Mouse (Mus musculus) erythroblast, adult 5-6 weeks (primary cell): ENCODE measurements around the gene Ahdc1. TPM values are rescaled to one million over a fixed set of nuclear protein-coding genes. Genes with fewer than 3 reads are reported as not detected.

ENCODE experiments used
- ATAC-seq: replicated peaks from 2 replicates; pipeline ENCODE4 v1.8.0; 2016; ENCODE audit warnings: moderate number of reproducible peaks, mild to moderate bottlenecking, moderate TSS enrichment, inconsistent platforms; ENCODE audit not compliant: poor library complexity, low FRiP score, severe bottlenecking
- total RNA-seq, 2 experiments: library from RNA; stranded (forward) in 1 of 2; stranded (reverse) in 1 of 2; fragments of 150-400 nt in 1 of 2; fragments of 200-764, 138-1000 nt in 1 of 2; gene quantifications; 2 replicates each; pipeline versions ENCODE4 v1.2.3 to v1.2.4; 2015 to 2017; ENCODE audit warnings: low replicate concordance in 2 of 2

The Ahdc1 gene
- total RNA-seq, 2 experiments from 2014 or later = 0.17 to 1.2 TPM

DNA sequence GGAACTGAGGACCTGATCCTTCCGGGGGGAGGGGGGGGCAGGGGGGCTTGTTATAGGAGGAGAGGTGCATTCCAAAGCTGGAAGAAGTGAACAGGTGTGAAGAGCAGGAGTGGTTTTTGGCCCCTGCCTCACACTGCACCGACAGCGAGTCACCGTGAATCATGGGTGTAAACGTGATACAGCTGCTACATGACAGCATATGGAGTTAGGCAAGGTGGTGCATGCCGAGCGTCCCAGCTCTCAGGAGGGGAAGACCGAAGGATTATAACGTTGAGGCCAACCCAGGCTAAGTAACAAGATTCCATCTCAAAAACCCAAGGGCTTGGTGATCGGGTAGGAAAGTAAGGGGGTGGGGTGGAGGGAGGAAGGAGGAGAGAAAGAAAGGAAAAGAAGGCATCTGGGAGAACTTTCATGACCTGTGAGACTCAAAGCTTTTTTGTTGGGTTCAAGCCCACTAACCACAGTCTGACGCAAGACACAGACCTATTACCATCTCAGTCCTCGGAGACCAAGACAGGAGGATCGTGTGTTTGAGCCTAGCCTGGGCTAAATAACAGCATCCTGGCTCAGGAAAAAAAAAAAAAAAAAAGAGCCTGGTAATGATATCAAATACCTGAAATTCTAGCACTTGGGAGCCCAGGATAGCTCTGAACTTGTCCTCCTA, 101.2 kb downstream of the Ahdc1 start:
- no peak for ATAC-seq

DNA sequence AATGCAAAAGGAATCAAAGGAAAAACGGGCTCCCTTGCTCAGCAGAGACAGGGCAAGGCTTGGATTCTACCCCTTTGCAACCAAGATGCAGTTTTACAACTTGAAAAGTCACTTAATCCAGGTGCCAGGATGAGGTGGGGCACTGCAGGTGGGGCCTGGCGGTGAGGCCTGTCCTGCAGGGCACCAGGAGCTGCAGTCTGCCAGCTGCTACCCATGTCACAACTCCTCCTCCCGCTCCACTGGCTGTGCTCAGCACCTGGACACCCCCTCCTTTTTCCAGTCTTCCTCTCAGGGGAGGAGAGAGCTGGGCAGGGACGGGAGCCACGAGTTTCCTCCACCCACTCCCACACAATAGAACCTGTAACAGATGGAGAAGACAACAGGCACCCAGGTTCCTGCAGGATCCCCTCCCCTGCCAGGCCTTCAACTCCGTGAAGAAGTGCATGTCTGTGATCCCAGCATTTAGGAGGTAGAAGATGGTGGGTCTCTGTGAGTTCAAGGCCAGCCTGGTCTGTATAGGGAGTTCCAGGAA, 102.4 kb downstream of the Ahdc1 start:
- ATAC-seq = no peak

DNA sequence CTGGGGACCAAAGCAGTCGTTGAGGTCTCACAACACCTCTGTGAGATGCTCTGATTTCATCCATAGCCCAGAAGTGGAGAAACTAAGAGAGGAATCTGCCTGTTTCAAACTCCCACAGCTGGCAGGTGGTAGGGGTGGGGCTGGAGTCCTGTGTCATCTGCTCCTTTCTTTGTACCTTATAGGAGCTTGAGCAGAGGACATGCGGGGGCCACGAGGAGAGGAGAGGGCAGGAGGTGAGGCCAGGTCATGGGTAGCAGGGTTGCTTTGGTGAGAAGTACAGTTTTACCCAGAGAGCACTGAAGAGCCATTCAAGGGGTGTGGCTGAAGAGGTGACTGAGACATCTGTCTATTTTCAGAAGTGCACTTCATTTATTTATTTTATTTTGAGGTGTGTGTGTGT, 103.7 kb downstream of the Ahdc1 start:
- ATAC-seq = no peak

DNA sequence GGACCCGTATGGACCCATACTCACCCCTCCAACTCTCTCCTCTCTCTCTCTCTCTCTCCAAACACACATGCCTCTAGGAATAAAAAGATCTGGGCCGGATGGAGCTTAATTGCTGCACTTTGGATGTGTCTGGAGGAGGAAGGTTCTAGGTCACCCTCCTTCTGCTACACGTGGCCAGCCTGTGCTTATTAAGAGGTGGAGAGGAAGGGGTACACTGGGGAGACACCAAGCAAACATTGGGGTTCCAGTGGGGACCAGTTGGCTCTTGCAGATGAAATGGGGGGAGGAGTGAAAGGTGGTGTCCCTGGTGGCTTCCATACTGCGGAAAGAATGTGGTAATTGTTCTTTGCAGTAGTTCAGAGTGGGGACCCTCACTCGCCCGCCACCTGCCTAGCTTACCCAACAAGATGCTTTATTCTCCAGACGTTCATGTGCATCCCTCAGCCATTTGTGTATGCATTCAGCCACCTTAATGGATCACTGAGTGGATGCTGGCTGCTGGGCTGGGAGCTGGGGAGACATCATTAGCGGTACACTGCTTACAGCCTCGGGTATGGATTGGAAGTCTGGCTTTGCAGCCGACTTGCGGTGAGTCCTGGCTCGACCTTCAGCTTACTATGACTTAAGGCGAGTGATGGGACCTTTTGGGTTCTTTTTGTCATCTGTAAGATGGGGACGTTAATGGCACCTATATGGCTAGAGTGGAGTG, 104.8 kb downstream of the Ahdc1 start:
- no peak for ATAC-seq

DNA sequence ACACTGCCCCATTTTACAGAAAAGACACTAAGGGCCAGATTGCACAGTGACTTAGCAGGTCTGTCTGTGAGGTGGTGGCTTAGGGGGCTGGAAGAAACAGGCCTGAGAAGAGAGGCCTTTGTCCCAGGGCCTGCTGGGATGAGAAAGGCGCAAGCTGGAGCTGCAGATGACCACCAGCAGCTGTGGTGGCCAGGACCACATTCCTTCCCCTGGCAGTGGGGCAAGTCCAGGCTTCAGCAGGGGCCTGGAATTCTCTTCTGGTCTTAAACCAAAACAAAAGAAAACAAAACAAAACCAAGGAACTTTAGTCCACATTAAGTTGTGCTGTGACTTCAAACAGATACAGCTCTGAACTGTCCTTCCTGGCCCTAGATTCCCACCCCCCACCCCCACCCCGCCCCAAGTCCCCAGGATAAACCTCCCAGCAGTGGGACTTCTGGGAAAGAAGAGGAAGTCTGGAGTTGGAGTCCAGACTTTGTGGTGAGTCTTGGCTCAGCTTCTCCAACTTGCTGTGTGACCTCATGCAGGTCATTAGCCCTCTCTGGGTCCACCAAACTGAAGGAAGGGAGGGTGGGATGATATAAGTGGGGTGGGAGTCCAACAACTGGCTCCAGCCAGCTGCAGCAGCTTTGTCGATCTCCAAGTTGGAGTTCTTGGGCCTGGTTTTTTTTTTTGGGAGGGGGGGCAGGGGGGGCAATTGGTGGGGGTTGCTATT, 105.9 kb downstream of the Ahdc1 start:
- no peak for ATAC-seq

DNA sequence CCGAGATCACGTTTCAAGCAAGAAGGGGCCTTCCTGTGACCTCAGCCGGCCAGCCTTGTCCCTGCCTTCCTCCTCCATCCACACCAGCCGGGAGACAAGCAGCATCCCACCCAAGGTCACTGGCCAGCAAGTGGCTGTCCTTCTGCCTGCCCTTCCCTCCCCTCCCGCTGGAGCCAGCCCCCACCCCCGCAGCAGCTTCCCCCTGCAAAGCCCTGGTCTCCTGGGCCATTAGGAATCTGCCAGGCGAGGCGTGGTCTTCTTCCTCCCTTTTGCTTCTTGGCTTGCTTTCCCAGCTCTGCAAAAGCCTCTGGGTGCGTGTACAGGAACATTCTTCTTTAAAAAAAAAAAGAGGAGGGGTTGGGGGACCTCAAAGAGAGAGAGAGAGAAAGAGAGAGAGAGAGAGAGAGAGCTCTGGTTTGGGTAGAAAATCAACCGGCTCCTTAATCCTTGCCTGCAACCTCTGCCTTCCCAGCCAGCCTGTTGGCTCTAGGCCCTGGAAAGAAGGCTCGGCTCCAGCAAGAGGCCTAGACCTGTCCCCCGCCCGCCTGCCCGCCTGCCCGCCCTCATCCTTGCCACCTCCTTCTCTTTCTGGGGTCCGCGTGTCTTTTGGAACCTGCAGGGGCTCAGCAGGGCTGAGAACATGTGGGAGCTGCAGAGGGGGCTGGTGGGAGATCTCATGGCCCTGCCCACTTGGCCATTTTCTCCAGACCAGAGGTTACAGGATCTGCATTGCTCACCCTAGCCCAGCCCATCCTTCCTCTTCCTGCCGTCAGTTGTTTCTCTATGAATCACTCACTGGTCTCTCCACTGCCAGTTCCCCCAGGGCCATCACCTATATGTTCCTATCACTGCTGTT, 106.7 kb downstream of the Ahdc1 start:
- no peak for ATAC-seq

DNA sequence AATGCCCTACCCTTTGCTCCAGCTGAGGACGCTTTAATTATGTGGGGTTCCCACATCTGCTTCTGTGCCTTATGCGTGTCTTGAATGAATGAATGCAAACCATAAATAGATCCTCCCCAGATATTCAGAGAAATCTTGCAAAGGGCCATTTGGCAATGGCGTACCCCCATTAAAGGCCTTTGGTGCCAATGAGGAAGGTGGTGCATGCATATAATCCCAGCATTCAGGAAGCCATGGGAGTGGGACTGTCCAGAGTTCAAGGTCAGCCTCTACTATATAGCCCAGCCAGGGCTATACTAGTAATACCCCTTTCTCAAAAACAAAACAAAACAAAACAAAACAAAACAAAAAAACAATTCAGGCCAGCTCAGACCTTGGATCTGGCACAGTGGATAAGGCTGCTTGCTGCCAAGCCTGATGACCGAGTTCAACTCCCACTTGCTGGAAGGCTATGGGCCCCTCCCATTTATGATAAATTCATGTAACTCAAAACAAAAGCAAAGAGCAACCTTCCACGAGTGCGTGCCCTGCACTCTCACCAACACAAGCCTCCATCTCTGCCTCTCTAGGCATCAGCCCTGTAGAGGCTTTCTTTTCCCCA, 107.8 kb downstream of the Ahdc1 start:
- no peak for ATAC-seq

DNA sequence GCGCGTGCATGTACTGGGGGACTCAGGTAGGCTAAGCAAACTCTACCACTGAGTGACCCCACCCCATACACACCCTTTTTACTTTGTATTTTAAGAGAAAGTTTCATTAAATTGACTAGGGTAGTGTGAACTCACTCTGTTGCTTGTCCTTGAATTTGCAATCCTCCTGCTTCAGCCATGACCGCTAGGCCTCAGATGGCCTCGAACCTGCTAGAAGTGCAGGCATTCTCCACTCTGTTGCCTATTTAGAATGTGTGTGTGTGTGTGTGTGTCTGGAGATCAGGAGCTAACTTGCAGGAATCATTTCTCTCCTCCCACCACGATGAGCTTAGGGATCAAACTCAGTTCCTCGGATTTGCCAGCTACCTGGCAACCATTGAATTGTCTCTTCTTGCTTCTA, 108.5 kb downstream of the Ahdc1 start:
- no peak for ATAC-seq

DNA sequence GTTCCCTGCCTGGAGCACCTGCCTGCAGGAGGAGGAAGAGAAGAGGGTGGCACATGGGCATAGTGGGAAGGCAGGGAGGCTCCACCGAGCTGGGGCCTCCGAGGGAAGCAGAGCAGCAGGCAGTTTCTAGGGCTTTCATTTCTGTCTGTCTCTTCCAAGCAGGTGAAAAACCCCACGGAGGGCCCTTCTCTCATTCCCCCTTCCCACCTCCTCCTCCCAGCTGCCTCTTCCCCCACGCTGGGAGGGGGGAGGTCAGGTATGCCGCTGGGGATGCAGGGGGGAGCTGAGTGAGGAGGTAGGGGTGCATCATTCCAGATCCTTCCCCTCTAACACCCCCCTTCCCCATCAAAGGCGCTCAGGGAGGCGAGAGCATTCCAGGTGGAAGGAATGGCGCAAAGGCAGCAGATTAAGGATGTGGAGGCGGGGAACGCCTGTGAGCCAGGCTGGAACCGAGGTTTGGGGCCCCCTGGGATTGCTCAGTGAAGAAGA, 109.8 kb downstream of the Ahdc1 start:
- no peak for ATAC-seq

DNA sequence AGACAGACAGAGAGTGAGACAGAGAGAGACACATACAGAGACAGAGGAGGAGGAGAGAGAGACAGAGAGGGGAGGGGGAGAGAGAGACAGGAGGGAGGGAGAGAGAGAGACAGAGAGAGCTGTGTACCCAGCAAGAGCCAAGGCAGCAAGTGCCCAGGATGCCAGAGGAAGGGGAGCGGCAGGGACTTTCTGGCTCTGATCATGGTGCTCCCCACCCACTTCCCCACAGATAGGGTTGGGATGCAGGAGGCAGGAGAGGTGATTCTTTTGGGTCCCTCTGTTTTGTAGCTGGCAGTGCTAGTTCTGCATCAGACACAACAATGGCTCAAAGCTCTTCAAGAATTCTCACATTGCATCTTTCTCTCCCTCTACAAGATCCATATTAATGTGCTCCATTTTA, 110.4 kb downstream of the Ahdc1 start:
- no peak for ATAC-seq

DNA sequence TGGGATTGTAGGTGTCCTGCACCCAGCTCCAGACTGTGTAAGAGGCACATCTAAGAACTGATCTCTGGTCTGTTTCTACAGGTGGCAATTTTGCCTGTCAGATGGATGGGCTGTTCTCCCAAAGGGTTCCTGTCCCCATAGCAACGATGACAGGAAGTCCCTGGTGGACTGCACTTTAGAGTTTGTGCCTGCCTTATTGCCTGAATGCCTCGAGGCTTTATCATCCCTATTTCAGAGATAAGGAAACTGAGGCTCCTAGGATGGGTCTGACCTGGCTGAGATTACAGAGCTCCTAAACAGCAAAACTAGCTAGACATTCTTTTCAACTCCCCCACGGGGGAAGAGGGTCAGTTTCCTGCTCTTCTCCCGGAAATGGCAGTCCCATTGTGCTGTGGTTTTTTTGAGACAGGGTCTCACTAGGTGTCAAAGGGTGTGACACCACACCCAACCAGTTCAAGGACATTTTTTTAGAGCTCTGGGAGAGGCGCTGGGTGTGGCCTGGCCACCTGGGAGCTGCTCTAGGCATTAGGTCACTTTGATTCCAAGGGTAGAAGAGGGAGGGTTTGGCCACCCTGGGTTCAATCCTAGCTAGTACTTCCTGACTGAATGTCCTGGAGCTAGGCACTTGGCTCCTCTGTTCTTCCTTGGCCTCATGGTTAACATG, 111.0 kb downstream of the Ahdc1 start:
- ATAC-seq = no peak

DNA sequence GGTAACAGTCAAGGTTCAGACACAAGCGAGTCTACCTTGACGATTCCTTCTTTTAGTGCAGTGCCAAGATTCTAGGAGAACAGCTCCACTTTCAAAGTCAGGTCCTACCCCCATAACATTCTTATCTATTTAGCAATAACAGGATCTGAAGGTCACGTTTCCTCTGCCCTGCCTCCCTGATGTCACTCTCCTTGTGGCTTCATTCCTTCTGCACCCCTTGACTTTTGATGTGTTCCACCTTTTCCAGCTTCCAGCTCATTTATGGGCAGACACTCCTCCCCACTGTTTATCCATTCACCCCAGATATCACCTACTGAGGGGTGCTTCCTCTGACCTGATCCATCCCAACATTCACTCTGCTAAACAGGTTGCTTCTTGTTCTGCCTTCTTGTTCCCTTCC, 116.0 kb downstream of the Ahdc1 start:
- ATAC-seq = no peak

Other genes starting within 250 kb of the Ahdc1 start
- 17.3 and 20.6 TPM in 2 replicates for gene Rpa2, start 242.9 kb upstream of the Ahdc1 start, total RNA-seq (2015; ENCODE audit: low replicate concordance)
- 30.3 and 36.7 TPM in 2 replicates for gene Rpa2, start 242.9 kb upstream of the Ahdc1 start, total RNA-seq (2017; ENCODE audit: low replicate concordance)
- 9.4 and 23.0 TPM in 2 replicates for gene Themis2, start 214.9 kb upstream of the Ahdc1 start, total RNA-seq (2015; ENCODE audit: low replicate concordance)
- gene Themis2, start 214.9 kb upstream of the Ahdc1 start, total RNA-seq (2017; ENCODE audit: low replicate concordance) = 7.8 and 10.7 TPM in 2 replicates
- 8.8 and 12.5 TPM in 2 replicates for gene Ppp1r8, start 168.1 kb upstream of the Ahdc1 start, total RNA-seq (2015; ENCODE audit: low replicate concordance)
- gene Ppp1r8, start 168.1 kb upstream of the Ahdc1 start, total RNA-seq (2017; ENCODE audit: low replicate concordance) = 12.5 and 15.1 TPM in 2 replicates
- 18.0 and 23.1 TPM in 2 replicates for gene Stx12, start 126.8 kb upstream of the Ahdc1 start, total RNA-seq (2015; ENCODE audit: low replicate concordance)
- gene Stx12, start 126.8 kb upstream of the Ahdc1 start, total RNA-seq (2017; ENCODE audit: low replicate concordance) = 20.8 and 28.8 TPM in 2 replicates
- gene Fam76a, start 88.7 kb upstream of the Ahdc1 start, total RNA-seq (2015; ENCODE audit: low replicate concordance) = 26.5 and 39.9 TPM in 2 replicates
- gene Fam76a, start 88.7 kb upstream of the Ahdc1 start, total RNA-seq (2017; ENCODE audit: low replicate concordance) = 47.6 and 53.9 TPM in 2 replicates
- gene Fgr, start 37.2 kb upstream of the Ahdc1 start, total RNA-seq (2015; ENCODE audit: low replicate concordance) = 12.1 and 21.5 TPM in 2 replicates
- 13.4 and 18.7 TPM in 2 replicates for gene Fgr, start 37.2 kb upstream of the Ahdc1 start, total RNA-seq (2017; ENCODE audit: low replicate concordance)
- 49.6 and 78.6 TPM in 2 replicates for gene Wasf2, start 119.2 kb downstream of the Ahdc1 start, total RNA-seq (2015; ENCODE audit: low replicate concordance)
- gene Wasf2, start 119.2 kb downstream of the Ahdc1 start, total RNA-seq (2017; ENCODE audit: low replicate concordance) = 40.3 and 58.8 TPM in 2 replicates
- not detected in 2 replicates for gene Cd164l2, start 200.9 kb downstream of the Ahdc1 start, total RNA-seq (2015; ENCODE audit: low replicate concordance)
- gene Cd164l2, start 200.9 kb downstream of the Ahdc1 start, total RNA-seq (2017; ENCODE audit: low replicate concordance) = not detected in 2 replicates
- gene Gpr3, start 201.3 kb downstream of the Ahdc1 start, total RNA-seq (2015; ENCODE audit: low replicate concordance) = not detected in 2 replicates
- gene Gpr3, start 201.3 kb downstream of the Ahdc1 start, total RNA-seq (2017; ENCODE audit: low replicate concordance) = not detected in 2 replicates
- gene Map3k6, start 229.6 kb downstream of the Ahdc1 start, total RNA-seq (2015; ENCODE audit: low replicate concordance) = 0.96 and 4.6 TPM in 2 replicates
- gene Map3k6, start 229.6 kb downstream of the Ahdc1 start, total RNA-seq (2017; ENCODE audit: low replicate concordance) = 0.42 TPM in 1 of 2 replicates, not detected in the other